Mouse (Mus musculus): Measurements from ENCODE around the gene Def8. TPM values are rescaled to one million over a fixed set of nuclear protein-coding genes. Genes with fewer than 3 reads are reported as not detected.
"Not testable (repeated sequence)": the region's sequence is repeated elsewhere in the genome, so short reads cannot be mapped to it uniquely, and the experiment has no call there.

Gene Def8
- polyA plus RNA-seq, 1 experiment = 3.7 TPM

DNA sequence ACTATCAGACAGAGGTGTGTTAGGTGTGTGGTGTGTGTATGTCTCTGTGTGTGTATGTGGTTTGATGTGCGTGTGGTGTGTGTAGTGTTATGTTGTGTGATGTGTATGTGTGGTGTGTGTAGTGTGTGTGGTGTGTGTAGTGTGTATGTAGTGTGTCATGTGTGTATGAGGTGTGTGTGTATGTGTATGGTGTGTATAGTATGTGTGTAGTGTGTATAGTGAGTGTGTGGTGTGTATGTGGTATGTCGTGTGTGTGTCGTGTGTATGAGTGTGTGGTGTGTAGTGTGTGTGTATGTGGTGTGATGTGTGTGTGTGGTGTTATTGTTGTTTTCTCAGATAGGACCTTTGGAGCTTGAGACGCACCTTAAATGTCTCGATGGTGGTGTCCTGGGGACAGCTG is 19.0 kb downstream of the Def8 start:
- peaks cover 12% of the 10 kb centered on the region for H3K4me1 ChIP-seq (ENCODE audit: control insufficient read depth, insufficient read depth, low read length)
- no peak overlapping the region for H3K4me3 ChIP-seq (ENCODE audit: control insufficient read depth, low read depth, low read length)
- H3K36me3 ChIP-seq (ENCODE audit: control insufficient read depth, insufficient read depth, low read length) = no peaks in the 10 kb centered on the region
- no peak overlapping the region for H3K27ac ChIP-seq (ENCODE audit: control insufficient read depth, insufficient read depth, low read depth, low read length)
- no peaks in the 10 kb centered on the region for H3K27me3 ChIP-seq (ENCODE audit: control insufficient read depth, insufficient read depth, low read length)
- TF ChIP-seq POLR2A (IDR thresholded peaks at IDR 0.05; ENCODE audit: control insufficient read depth, low read depth, low read length) (no peak), CTCF (IDR thresholded peaks at IDR 0.05; ENCODE audit: control insufficient read depth, insufficient read depth, insufficient replicate concordance, low read depth, low read length) (no peak)

DNA sequence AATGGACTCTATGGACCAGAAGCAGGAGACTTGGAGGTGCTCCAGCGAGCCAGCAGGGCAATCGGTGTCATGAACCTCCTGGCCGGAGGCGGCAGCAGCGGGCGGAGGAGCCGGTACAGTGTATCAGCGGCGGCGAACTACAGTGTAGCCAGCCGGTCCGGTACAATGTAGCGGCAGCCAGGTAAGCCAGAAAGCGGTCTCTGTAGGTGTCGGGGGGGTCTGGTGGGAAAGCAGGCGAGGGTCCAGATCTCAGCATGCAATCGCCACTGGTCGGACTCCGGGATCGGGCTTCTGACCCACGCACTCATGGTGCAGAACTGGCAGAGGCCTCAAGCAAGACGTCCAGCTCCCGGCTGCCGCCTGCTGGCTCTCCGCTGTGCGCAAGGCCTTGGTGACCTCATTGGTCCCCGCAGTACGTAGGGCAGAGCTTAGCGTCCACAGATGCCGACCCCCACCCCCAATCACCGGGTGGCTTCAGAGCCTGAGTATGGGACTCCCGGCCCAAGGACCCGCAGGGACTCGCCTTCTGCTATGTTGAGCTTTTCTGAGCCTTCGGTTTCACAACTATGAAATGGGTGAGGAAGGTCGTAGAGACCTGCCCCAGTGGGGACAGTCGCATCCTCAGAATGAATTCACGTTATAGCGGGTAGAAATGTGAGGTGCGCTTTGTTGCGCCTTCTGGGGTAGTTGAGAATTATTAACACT is 19.7 kb downstream of the Def8 start:
- H3K4me3 ChIP-seq (ENCODE audit: control insufficient read depth, low read depth, low read length) = peak overlapping the region; percentile 94
- no peaks in the 10 kb centered on the region for H3K27me3 ChIP-seq (ENCODE audit: control insufficient read depth, insufficient read depth, low read length)
- H3K4me1 ChIP-seq (ENCODE audit: control insufficient read depth, insufficient read depth, low read length) = peaks cover 12% of the 10 kb centered on the region
- H3K36me3 ChIP-seq (ENCODE audit: control insufficient read depth, insufficient read depth, low read length) = no peaks in the 10 kb centered on the region
- TF ChIP-seq POLR2A (IDR thresholded peaks at IDR 0.05; ENCODE audit: control insufficient read depth, low read depth, low read length) = peak; percentile 34
- TF ChIP-seq CTCF (IDR thresholded peaks at IDR 0.05; ENCODE audit: control insufficient read depth, insufficient read depth, insufficient replicate concordance, low read depth, low read length) = peak; percentile 56
- H3K27ac ChIP-seq (ENCODE audit: control insufficient read depth, insufficient read depth, low read depth, low read length) = peak overlapping the region; percentile 91

DNA sequence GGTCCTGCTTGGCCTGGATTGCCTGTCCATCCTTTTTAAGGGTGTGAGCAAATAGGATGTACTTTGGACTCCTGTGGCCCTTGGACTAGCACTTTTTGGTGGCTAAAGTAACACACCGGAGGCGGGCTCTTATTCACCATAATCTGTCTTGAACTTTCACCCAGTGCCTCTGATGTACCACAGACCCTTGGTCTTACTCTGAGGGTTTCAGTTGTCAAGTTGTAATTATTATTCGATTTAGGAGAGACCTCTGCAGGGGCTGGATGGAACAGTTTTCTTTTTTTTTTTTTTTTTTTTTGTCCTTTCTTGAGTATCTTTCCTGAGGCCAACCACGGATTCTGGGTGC is 20.2 kb downstream of the Def8 start:
- Histone ChIP-seq H3K36me3 (ENCODE audit: control insufficient read depth, insufficient read depth, low read length) (no peaks in the 10 kb centered on the region), H3K27me3 (ENCODE audit: control insufficient read depth, insufficient read depth, low read length) (no peaks in the 10 kb centered on the region), H3K4me3 (ENCODE audit: control insufficient read depth, low read depth, low read length) (peak overlapping the region; percentile 94), H3K27ac (ENCODE audit: control insufficient read depth, insufficient read depth, low read depth, low read length) (no peak overlapping the region), H3K4me1 (ENCODE audit: control insufficient read depth, insufficient read depth, low read length) (peaks cover 12% of the 10 kb centered on the region)
- TF ChIP-seq POLR2A (IDR thresholded peaks at IDR 0.05; ENCODE audit: control insufficient read depth, low read depth, low read length) (no peak), CTCF (IDR thresholded peaks at IDR 0.05; ENCODE audit: control insufficient read depth, insufficient read depth, insufficient replicate concordance, low read depth, low read length) (no peak)

DNA sequence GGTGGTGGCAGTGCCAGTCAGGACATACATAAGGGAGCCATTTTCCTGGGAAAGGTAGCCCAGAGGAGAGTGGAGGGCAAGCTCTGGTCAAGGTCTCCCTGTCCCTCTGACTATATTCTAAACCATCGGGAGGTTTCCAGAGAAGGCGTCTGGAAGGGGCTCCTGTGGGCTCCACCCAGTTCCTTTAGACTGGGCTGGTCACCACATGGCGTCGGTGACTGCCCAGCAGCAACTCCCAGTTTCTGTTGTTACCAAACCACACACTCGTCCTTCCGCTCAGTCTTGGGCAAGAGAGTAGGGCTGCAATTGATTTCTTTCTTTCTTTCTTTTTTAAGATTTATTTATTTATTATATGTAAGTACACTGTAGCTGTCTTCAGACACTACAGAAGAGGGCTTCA is 20.8 kb downstream of the Def8 start:
- Histone ChIP-seq H3K4me3 (ENCODE audit: control insufficient read depth, low read depth, low read length) (no peak overlapping the region), H3K4me1 (ENCODE audit: control insufficient read depth, insufficient read depth, low read length) (peaks cover 12% of the 10 kb centered on the region), H3K36me3 (ENCODE audit: control insufficient read depth, insufficient read depth, low read length) (no peaks in the 10 kb centered on the region), H3K27ac (ENCODE audit: control insufficient read depth, insufficient read depth, low read depth, low read length) (no peak overlapping the region), H3K27me3 (ENCODE audit: control insufficient read depth, insufficient read depth, low read length) (no peaks in the 10 kb centered on the region)
- no peak for TF ChIP-seq CTCF (IDR thresholded peaks at IDR 0.05; ENCODE audit: control insufficient read depth, insufficient read depth, insufficient replicate concordance, low read depth, low read length)
- TF ChIP-seq POLR2A (IDR thresholded peaks at IDR 0.05; ENCODE audit: control insufficient read depth, low read depth, low read length) = no peak

DNA sequence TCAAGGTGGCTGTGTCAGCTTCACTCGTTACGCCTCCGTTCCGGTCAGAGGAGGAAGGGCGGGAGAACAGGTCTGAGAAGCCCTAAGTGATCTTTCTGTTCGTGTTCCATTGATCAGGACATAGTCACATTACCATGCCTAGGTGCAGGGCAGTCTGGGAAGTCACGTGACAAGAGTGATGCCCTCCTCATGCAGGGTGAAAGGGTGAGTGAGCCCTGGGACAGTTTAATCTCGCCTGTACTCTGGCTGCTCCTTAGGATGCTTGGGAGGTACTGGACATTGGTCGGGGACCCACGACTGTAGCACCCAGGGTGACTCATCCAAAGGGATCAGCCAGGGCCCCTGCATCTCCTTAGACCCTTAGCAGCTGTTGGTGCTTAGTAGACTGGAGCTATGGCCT is 22.7 kb downstream of the Def8 start:
- TF ChIP-seq CTCF (IDR thresholded peaks at IDR 0.05; ENCODE audit: control insufficient read depth, insufficient read depth, insufficient replicate concordance, low read depth, low read length) = no peak
- no peak for TF ChIP-seq POLR2A (IDR thresholded peaks at IDR 0.05; ENCODE audit: control insufficient read depth, low read depth, low read length)
- H3K36me3 ChIP-seq (ENCODE audit: control insufficient read depth, insufficient read depth, low read length) = no peaks in the 10 kb centered on the region
- H3K27me3 ChIP-seq (ENCODE audit: control insufficient read depth, insufficient read depth, low read length) = no peaks in the 10 kb centered on the region
- H3K27ac ChIP-seq (ENCODE audit: control insufficient read depth, insufficient read depth, low read depth, low read length) = no peak overlapping the region
- peaks cover 12% of the 10 kb centered on the region for H3K4me1 ChIP-seq (ENCODE audit: control insufficient read depth, insufficient read depth, low read length)
- H3K4me3 ChIP-seq (ENCODE audit: control insufficient read depth, low read depth, low read length) = no peak overlapping the region

DNA sequence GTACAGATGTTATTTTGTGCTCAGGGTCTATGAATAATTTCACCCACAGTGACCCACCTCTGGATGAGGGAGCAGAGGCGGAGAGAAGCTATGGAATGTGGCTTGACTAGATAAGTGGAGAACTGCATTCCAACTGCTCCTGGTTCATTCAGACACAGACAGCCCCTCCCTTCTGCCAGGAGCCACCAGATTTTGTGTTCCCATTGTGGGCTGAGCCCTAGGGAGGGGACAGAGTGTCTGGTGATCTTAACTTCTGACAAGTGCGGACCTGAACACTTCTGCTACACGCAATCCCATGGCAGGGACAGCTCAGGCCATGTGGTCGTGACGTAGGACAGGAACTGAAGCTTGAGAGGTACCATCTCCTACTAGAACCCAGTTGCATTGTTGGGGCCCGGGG is 23.5 kb downstream of the Def8 start:
- Histone ChIP-seq H3K4me3 (ENCODE audit: control insufficient read depth, low read depth, low read length) (no peak overlapping the region), H3K4me1 (ENCODE audit: control insufficient read depth, insufficient read depth, low read length) (peaks cover 12% of the 10 kb centered on the region), H3K27ac (ENCODE audit: control insufficient read depth, insufficient read depth, low read depth, low read length) (no peak overlapping the region), H3K36me3 (ENCODE audit: control insufficient read depth, insufficient read depth, low read length) (no peaks in the 10 kb centered on the region), H3K27me3 (ENCODE audit: control insufficient read depth, insufficient read depth, low read length) (no peaks in the 10 kb centered on the region)
- TF ChIP-seq POLR2A (IDR thresholded peaks at IDR 0.05; ENCODE audit: control insufficient read depth, low read depth, low read length) = no peak
- no peak for TF ChIP-seq CTCF (IDR thresholded peaks at IDR 0.05; ENCODE audit: control insufficient read depth, insufficient read depth, insufficient replicate concordance, low read depth, low read length)

DNA sequence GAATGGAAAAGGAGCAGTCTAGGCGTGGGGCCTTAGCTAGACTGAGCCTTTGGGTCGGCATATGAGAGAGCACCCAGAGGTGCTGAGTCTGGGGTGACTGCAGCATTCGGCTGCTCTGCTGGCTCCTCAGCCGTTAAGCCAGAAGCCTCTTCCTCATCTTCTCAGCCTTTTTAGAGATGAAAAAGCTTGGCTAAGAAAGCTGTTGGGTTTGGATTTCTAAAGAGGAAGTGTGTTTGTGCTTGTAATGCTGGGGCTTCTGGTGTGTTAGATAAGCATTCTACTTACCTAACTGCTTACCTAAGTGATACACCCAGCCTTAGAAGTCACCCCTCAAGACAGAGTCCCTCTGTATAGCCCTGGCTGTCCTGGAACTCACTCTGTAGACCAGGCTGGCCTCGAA is 27.5 kb downstream of the Def8 start:
- no peak overlapping the region for H3K27ac ChIP-seq (ENCODE audit: control insufficient read depth, insufficient read depth, low read depth, low read length)
- no peaks in the 10 kb centered on the region for H3K27me3 ChIP-seq (ENCODE audit: control insufficient read depth, insufficient read depth, low read length)
- no peaks in the 10 kb centered on the region; the same call in 1 of the 2 replicates for H3K4me1 ChIP-seq (ENCODE audit: control insufficient read depth, insufficient read depth, low read length)
- no peak for TF ChIP-seq CTCF (IDR thresholded peaks at IDR 0.05; ENCODE audit: control insufficient read depth, insufficient read depth, insufficient replicate concordance, low read depth, low read length)
- TF ChIP-seq POLR2A (IDR thresholded peaks at IDR 0.05; ENCODE audit: control insufficient read depth, low read depth, low read length) = no peak
- no peaks in the 10 kb centered on the region for H3K36me3 ChIP-seq (ENCODE audit: control insufficient read depth, insufficient read depth, low read length)
- no peak overlapping the region for H3K4me3 ChIP-seq (ENCODE audit: control insufficient read depth, low read depth, low read length)

DNA sequence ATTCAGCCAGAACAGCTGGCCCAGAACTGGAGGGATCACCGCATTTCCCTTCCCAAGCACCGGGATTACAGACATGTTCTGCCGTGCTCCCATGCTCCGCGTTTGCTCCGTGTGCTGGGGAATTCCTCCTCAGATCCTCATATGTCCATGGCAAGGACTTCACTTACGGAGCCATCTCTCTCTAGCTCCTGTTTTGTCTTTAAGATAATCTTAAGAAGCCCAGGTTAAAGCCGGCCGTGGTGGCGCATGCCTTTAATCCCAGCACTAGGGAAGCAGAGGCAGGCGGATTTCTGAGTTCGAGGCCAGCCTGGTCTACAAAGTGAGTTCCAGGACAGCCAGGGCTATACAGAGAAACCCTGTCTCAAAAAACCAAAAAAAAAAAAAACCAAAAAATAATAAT is 28.4 kb downstream of the Def8 start:
- H3K4me3 ChIP-seq (ENCODE audit: control insufficient read depth, low read depth, low read length); H3K4me1 ChIP-seq (ENCODE audit: control insufficient read depth, insufficient read depth, low read length); H3K27ac ChIP-seq (ENCODE audit: control insufficient read depth, insufficient read depth, low read depth, low read length); H3K36me3 ChIP-seq (ENCODE audit: control insufficient read depth, insufficient read depth, low read length); H3K27me3 ChIP-seq (ENCODE audit: control insufficient read depth, insufficient read depth, low read length): not testable (repeated sequence)
